Mouse (Mus musculus) urinary bladder, postnatal 4 days (tissue): ENCODE measurements around the gene Sipa1l2.
A peak's percentile ranks its signal among the peaks of the same experiment; 100 is the strongest.

Experiments
- DNase-seq, 2 experiments: peaks; one replicate each; pipeline ENCODE4 v3.0.0; 2021 to 2022; ENCODE audit warnings: low spot score in 2 of 2

Sipa1l2 gene

GRCm38 (mm10) chr8:125465156-125465821 lies 104.3 kb downstream of the Sipa1l2 start:
- no peak for DNase-seq

GRCm38 (mm10) chr8:125462901-125463300 lies 106.7 kb downstream of the Sipa1l2 start:
- no peak for DNase-seq

- DNase-seq, result no peak
Observed at GRCm38 (mm10) chr8:125461504-125461903, 108.1 kb downstream of the Sipa1l2 start.

GRCm38 (mm10) chr8:125460602-125461001 lies 109.0 kb downstream of the Sipa1l2 start:
- no peak for DNase-seq

GRCm38 (mm10) chr8:125449048-125449447 lies 120.6 kb downstream of the Sipa1l2 start:
- DNase-seq, result no peak

- no peak for DNase-seq
Observed at GRCm38 (mm10) chr8:125447543-125447942, 122.1 kb downstream of the Sipa1l2 start.

- no peak for DNase-seq
Observed at GRCm38 (mm10) chr8:125446236-125446635, 123.4 kb downstream of the Sipa1l2 start.

GRCm38 (mm10) chr8:125445225-125445609 lies 124.4 kb downstream of the Sipa1l2 start:
- peak in 1 of 2 experiments; percentile 54 for DNase-seq

GRCm38 (mm10) chr8:125444457-125445224 lies 125.0 kb downstream of the Sipa1l2 start:
- no peak for DNase-seq

- no peak for DNase-seq
Observed at GRCm38 (mm10) chr8:125435320-125436100, 134.1 kb downstream of the Sipa1l2 start.

GRCm38 (mm10) chr8:125434151-125434550 lies 135.5 kb downstream of the Sipa1l2 start:
- DNase-seq, result no peak

- no peak for DNase-seq
Observed at GRCm38 (mm10) chr8:125431321-125431720, 138.3 kb downstream of the Sipa1l2 start.

- no peak for DNase-seq
Observed at GRCm38 (mm10) chr8:125430796-125431195, 138.8 kb downstream of the Sipa1l2 start.

- DNase-seq, result no peak
Observed at GRCm38 (mm10) chr8:125428979-125429690, 140.5 kb downstream of the Sipa1l2 start.

GRCm38 (mm10) chr8:125423861-125424260 lies 145.7 kb downstream of the Sipa1l2 start:
- no peak for DNase-seq

- DNase-seq, result no peak
Observed at GRCm38 (mm10) chr8:125419202-125419830, 150.3 kb downstream of the Sipa1l2 start.

- no peak for DNase-seq
Observed at GRCm38 (mm10) chr8:125416146-125416545, 153.5 kb downstream of the Sipa1l2 start.

GRCm38 (mm10) chr8:125414651-125415050 lies 155.0 kb downstream of the Sipa1l2 start:
- no peak for DNase-seq

GRCm38 (mm10) chr8:125413001-125413909 lies 156.4 kb downstream of the Sipa1l2 start:
- no peak for DNase-seq

GRCm38 (mm10) chr8:125410646-125411045 lies 159.0 kb downstream of the Sipa1l2 start:
- no peak for DNase-seq
